Mouse (Mus musculus) myocyte (in vitro differentiated cells): ENCODE data around the gene Nf1. TPM values are rescaled to one million over a fixed set of nuclear protein-coding genes. Genes with fewer than 3 reads are reported as not detected.

Source experiments
- H3K27me3 ChIP-seq: one replicate; pipeline ENCODE4 v1.6.1; 2011; ENCODE audit not compliant: control insufficient read depth, insufficient read depth, insufficient read length
- H3K36me3 ChIP-seq: one replicate; pipeline ENCODE4 v1.6.1; 2011; ENCODE audit not compliant: control insufficient read depth, insufficient read depth
- H3K4me2 ChIP-seq: one replicate; pipeline ENCODE4 v1.6.1; 2011; ENCODE audit warnings: low read depth, control low read depth
- H3K4me3 ChIP-seq: one replicate; pipeline ENCODE4 v1.5.1; 2011; ENCODE audit warnings: mild to moderate bottlenecking, control low read depth, moderate library complexity
- H3K79me2 ChIP-seq: one replicate; pipeline ENCODE4 v1.6.1; 2011; ENCODE audit not compliant: control insufficient read depth, insufficient read depth
- H3ac ChIP-seq: one replicate; pipeline ENCODE4 v1.6.1; 2011; ENCODE audit not compliant: control insufficient read depth, insufficient read length
- CEBPB ChIP-seq: IDR thresholded peaks from 2 replicates; pipeline ENCODE4 v1.6.1; 2011; ENCODE audit warnings: mild to moderate bottlenecking, moderate library complexity; ENCODE audit not compliant: poor library complexity, insufficient read depth, severe bottlenecking
- E2F4 ChIP-seq: IDR thresholded peaks from one replicate; pipeline ENCODE4 v1.6.1; 2011; ENCODE audit warnings: mild to moderate bottlenecking, control low read depth, moderate library complexity; ENCODE audit not compliant: insufficient read depth
- MAX ChIP-seq: IDR thresholded peaks from one replicate; pipeline ENCODE4 v1.6.1; 2011; ENCODE audit warnings: low read depth, mild to moderate bottlenecking, control low read depth
- MYOD1 ChIP-seq, 3 experiments: IDR thresholded peaks; one replicate each; pipeline ENCODE4 v1.6.1; 2011; ENCODE audit warnings: control low read depth in 2 of 3, low read depth in 2 of 3, mild to moderate bottlenecking in 2 of 3, moderate library complexity in 1 of 3; ENCODE audit not compliant: insufficient read length in 2 of 3, control insufficient read depth in 1 of 3
- MYOG ChIP-seq, 3 experiments: IDR thresholded peaks; one replicate each; pipeline ENCODE4 v1.6.1; 2011; ENCODE audit warnings: control low read depth in 2 of 3, low read depth in 2 of 3, mild to moderate bottlenecking in 2 of 3; ENCODE audit not compliant: insufficient read length in 2 of 3, control insufficient read depth in 1 of 3, insufficient read depth in 1 of 3
- POLR2A ChIP-seq: IDR thresholded peaks from one replicate; pipeline ENCODE4 v1.6.1; 2011; ENCODE audit warnings: low read depth, mild to moderate bottlenecking, control low read depth, moderate library complexity; ENCODE audit not compliant: insufficient read length
- POLR2AphosphoS2 ChIP-seq: IDR thresholded peaks from one replicate; pipeline ENCODE4 v1.6.1; 2011; ENCODE audit warnings: low read depth, control low read depth; ENCODE audit not compliant: insufficient read length
- REST ChIP-seq: IDR thresholded peaks from one replicate; pipeline ENCODE4 v1.6.1; 2011; ENCODE audit warnings: mild to moderate bottlenecking, control low read depth, moderate library complexity; ENCODE audit not compliant: insufficient read depth, insufficient read length
- SRF ChIP-seq: IDR thresholded peaks from one replicate; pipeline ENCODE4 v1.6.1; 2011; ENCODE audit warnings: low read depth; ENCODE audit not compliant: control insufficient read depth, insufficient read length
- TCF12 ChIP-seq: IDR thresholded peaks from one replicate; pipeline ENCODE4 v1.6.1; 2011; ENCODE audit warnings: mild to moderate bottlenecking, control low read depth; ENCODE audit not compliant: poor library complexity, insufficient read depth, severe bottlenecking
- TCF3 ChIP-seq: IDR thresholded peaks from one replicate; pipeline ENCODE4 v1.6.1; 2011; ENCODE audit warnings: low read depth, control low read depth; ENCODE audit not compliant: insufficient read length
- USF1 ChIP-seq: IDR thresholded peaks from one replicate; pipeline ENCODE4 v1.6.1; 2011; ENCODE audit warnings: low read depth, mild to moderate bottlenecking, control low read depth, moderate library complexity
- polyA plus RNA-seq: library from polyadenylated mRNA; unstranded; fragments of >200 nt; fragmentation: generic; extraction: Trizol; gene quantifications from one replicate; pipeline ENCODE4 v1.2.1, GENCODE M21; 2012; ENCODE audit warnings: missing spikeins

The Nf1 gene
- polyA plus RNA-seq, 1 experiment: 8.2 TPM

DNA sequence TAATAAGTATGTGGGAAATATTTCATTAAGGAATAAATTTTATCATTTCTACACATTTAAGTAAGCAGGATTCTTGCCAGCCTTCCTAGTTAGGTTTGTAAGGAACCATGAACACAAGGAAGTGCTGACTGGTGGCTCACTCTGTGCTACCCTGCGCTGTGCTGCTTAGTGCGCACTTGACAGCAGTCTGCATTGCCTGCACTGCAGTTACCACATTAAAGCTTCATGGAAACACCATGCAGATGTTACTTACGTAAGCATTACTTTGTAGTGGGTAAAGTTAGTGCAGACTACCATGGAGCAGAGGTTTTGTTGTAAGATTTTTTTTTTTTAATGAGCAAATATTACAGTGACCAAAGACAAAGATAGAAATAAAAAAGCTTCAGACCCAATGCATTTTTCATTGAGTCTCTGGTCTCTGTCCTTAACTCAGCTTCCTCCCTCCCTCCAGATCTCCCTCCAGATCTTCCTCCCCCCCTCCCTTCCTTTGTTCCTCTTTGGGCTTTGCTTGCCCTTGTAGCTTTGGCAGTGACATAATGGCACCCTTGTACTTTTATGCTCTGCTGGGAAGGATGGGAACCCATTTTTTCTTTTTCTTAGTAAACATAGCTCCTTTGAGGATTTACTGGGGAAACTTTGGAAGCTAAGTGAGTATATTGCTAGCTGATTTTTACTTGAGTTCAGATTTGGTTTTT is 121.4 kb downstream of the Nf1 start:
- Histone ChIP-seq H3K36me3 (peaks cover 52% of the 10 kb centered on the region), H3ac (no peak overlapping the region), H3K4me3 (no peak overlapping the region), H3K27me3 (no peaks in the 10 kb centered on the region), H3K4me2 (no peak overlapping the region), H3K79me2 (no peaks in the 10 kb centered on the region)
- TF ChIP-seq REST (no peak), CEBPB (no peak), TCF12 (no peak), MAX (no peak), SRF (no peak), MYOD1 (IDR thresholded peaks at IDR 0.05; ENCODE audit: control insufficient read depth in 1 of 3, insufficient read length in 2 of 3, low read depth in 2 of 3) (no peak), MYOG (IDR thresholded peaks at IDR 0.05; ENCODE audit: control insufficient read depth in 1 of 3, insufficient read depth in 1 of 3, insufficient read length in 2 of 3, low read depth in 2 of 3) (no peak), USF1 (no peak), POLR2AphosphoS2 (no peak), TCF3 (no peak), POLR2A (no peak), E2F4 (no peak)

GRCm38 (mm10) chr11:79468097-79468496 is 128.6 kb downstream of the Nf1 start:
- Histone ChIP-seq H3K36me3 (peaks cover 48% of the 10 kb centered on the region), H3K27me3 (no peaks in the 10 kb centered on the region), H3K79me2 (no peaks in the 10 kb centered on the region), H3K4me2 (no peak overlapping the region), H3K4me3 (no peak overlapping the region), H3ac (no peak overlapping the region)
- TF ChIP-seq TCF12 (no peak), MAX (no peak), MYOD1 (IDR thresholded peaks at IDR 0.05; ENCODE audit: control insufficient read depth in 1 of 3, insufficient read length in 2 of 3, low read depth in 2 of 3) (no peak), TCF3 (no peak), E2F4 (no peak), CEBPB (no peak), MYOG (IDR thresholded peaks at IDR 0.05; ENCODE audit: control insufficient read depth in 1 of 3, insufficient read depth in 1 of 3, insufficient read length in 2 of 3, low read depth in 2 of 3) (no peak), POLR2A (no peak), POLR2AphosphoS2 (no peak), REST (no peak), SRF (no peak), USF1 (no peak)

DNA sequence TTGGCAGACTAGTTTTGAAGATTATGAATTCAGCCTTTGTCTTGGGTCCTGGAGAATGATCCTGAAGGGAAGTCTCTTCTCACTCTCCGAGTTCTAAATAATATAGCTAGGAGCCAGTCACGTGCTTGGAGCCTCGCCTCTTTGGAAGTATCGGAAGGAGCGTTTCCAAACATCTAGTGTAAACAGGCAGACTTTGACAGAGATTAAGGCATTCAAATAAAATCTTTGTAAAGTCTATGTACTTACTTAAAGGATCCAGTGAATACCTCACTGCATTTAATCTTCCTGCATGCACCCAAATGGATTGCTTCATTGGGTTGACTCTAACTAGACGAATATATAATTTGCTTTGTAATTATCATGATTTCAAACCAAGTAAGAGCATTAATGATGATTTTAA is 143.9 kb downstream of the Nf1 start:
- H3ac ChIP-seq: no peak overlapping the region

DNA sequence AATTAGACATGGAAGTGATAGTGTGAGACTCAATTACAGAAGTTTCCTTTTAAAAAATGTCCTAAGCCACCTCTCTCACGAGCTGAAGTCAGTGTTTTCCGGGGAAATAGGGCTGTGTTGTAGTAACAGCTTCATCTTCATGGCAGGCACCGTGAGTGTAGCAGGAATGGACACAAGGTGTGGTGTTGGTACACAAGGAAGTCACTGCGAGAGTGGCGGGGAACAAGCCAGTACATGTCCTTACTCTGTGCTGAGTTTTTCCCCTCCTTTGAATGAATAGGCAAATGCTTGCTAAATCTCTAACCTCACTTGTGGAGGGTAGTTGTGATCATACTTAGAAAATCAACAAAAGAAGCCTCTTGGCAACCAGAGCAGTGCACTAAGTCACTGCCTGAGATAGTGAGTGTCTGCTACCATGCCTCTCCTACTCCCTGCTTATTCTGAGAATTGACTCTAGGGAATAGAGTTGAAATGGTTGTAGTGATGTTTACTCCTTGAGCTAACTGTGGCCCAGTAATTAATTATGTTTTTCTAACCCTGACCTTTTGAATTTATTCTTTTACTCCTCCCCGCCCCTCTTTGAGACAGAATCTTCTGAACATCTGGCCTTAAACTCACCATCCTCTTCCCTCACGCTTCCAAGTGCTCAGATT is 144.5 kb downstream of the Nf1 start:
- Histone ChIP-seq H3K4me3 (no peak overlapping the region), H3ac (no peak overlapping the region), H3K36me3 (peaks cover 28% of the 10 kb centered on the region), H3K79me2 (no peaks in the 10 kb centered on the region), H3K4me2 (no peak overlapping the region), H3K27me3 (no peaks in the 10 kb centered on the region)
- TF ChIP-seq REST (no peak), SRF (no peak), MYOG (IDR thresholded peaks at IDR 0.05; ENCODE audit: control insufficient read depth in 1 of 3, insufficient read depth in 1 of 3, insufficient read length in 2 of 3, low read depth in 2 of 3) (no peak), TCF12 (no peak), E2F4 (no peak), POLR2A (no peak), CEBPB (no peak), POLR2AphosphoS2 (no peak), TCF3 (no peak), USF1 (no peak)

More for the DNA sequence above, 143.9 kb downstream of the Nf1 start:
- Histone ChIP-seq H3K79me2 (no peaks in the 10 kb centered on the region), H3K4me3 (no peak overlapping the region), H3K27me3 (no peaks in the 10 kb centered on the region), H3K36me3 (peaks cover 30% of the 10 kb centered on the region), H3K4me2 (no peak overlapping the region)
- TF ChIP-seq REST (no peak), POLR2A (no peak), MAX (no peak), MYOG (IDR thresholded peaks at IDR 0.05; ENCODE audit: control insufficient read depth in 1 of 3, insufficient read depth in 1 of 3, insufficient read length in 2 of 3, low read depth in 2 of 3) (no peak), TCF3 (no peak), TCF12 (no peak), CEBPB (no peak), E2F4 (no peak), POLR2AphosphoS2 (no peak)
